Mouse (Mus musculus) forebrain, embryonic 14.5 days (tissue): ENCODE data around the gene Ilk. TPM values are rescaled to one million over a fixed set of nuclear protein-coding genes. Genes with fewer than 3 reads are reported as not detected.
"Not testable (repeated sequence)": the region's sequence is repeated elsewhere in the genome, so short reads cannot be mapped to it uniquely, and the experiment has no call there.

Experiments
- ATAC-seq: fragments of 200-750 bp; cut with Nextera tagmentation; 2 replicates; pipeline ENCODE4 v1.8.0; 2017; ENCODE audit warnings: mild to moderate bottlenecking, moderate library complexity
- DNase-seq: peaks from one replicate; pipeline ENCODE4 v3.0.0-alpha.2; 2015; ENCODE audit warnings: low spot score
- H3K27ac ChIP-seq: fragments of 300-500 bp; sonication (generic); 2 replicates; pipeline ENCODE4 v1.5.1; 2014; ENCODE audit warnings: low read depth, mild to moderate bottlenecking, control low read depth, low read length, moderate library complexity
- H3K27me3 ChIP-seq: fragments of 300-500 bp; sonication (generic); replicated peaks from 2 replicates; pipeline ENCODE4 v1.6.1; 2014; ENCODE audit warnings: low read length, control low read depth, mixed read lengths; ENCODE audit not compliant: control insufficient read depth, insufficient read depth
- H3K36me3 ChIP-seq: fragments of 300-500 bp; sonication (generic); 2 replicates; pipeline ENCODE4 v1.6.1; 2014; ENCODE audit warnings: low read length, control low read depth; ENCODE audit not compliant: control insufficient read depth, insufficient read depth
- H3K4me1 ChIP-seq: fragments of 300-500 bp; sonication (generic); 2 replicates; pipeline ENCODE4 v1.6.1; 2014; ENCODE audit warnings: antibody characterized with exemption, low read length, control low read depth; ENCODE audit not compliant: control insufficient read depth, insufficient read depth
- H3K4me2 ChIP-seq: fragments of 300-500 bp; sonication (generic); 2 replicates; pipeline ENCODE4 v1.6.1; 2014; ENCODE audit warnings: mild to moderate bottlenecking, control low read depth, low read length
- H3K4me3 ChIP-seq: fragments of 300-500 bp; sonication (generic); 2 replicates; pipeline ENCODE4 v1.5.1; 2014; ENCODE audit warnings: low read depth, low read length, control low read depth
- H3K9ac ChIP-seq: fragments of 300-500 bp; sonication (generic); 2 replicates; pipeline ENCODE4 v1.6.1; 2014; ENCODE audit warnings: mild to moderate bottlenecking, low read length, control low read depth, moderate library complexity
- H3K9me3 ChIP-seq: fragments of 300-500 bp; sonication (generic); replicated peaks from 2 replicates; pipeline ENCODE4 v1.6.1; 2016; ENCODE audit warnings: low read length, control low read depth, mixed read lengths; ENCODE audit not compliant: control insufficient read depth
- WGBS: fragments of 180-500 bp; shearing (Covaris S2); extraction: QIAGEN DNeasy Blood & Tissue Kit; methylation state at CpG from one replicate; pipeline ENCODE4 v1.1.7; 2014; 5-methylcytosine and 5-hydroxymethylcytosine counted together
- polyA plus RNA-seq: library from polyadenylated mRNA; unstranded; fragments of >200 nt; fragmentation: Nextera tagmentation; extraction: Ambion mirVana; gene quantifications from 2 replicates; pipeline ENCODE4 v1.2.1, GENCODE M21; 2014

Ilk gene
- polyA plus RNA-seq, 1 experiment from 2014 or later, result 207 TPM

DNA sequence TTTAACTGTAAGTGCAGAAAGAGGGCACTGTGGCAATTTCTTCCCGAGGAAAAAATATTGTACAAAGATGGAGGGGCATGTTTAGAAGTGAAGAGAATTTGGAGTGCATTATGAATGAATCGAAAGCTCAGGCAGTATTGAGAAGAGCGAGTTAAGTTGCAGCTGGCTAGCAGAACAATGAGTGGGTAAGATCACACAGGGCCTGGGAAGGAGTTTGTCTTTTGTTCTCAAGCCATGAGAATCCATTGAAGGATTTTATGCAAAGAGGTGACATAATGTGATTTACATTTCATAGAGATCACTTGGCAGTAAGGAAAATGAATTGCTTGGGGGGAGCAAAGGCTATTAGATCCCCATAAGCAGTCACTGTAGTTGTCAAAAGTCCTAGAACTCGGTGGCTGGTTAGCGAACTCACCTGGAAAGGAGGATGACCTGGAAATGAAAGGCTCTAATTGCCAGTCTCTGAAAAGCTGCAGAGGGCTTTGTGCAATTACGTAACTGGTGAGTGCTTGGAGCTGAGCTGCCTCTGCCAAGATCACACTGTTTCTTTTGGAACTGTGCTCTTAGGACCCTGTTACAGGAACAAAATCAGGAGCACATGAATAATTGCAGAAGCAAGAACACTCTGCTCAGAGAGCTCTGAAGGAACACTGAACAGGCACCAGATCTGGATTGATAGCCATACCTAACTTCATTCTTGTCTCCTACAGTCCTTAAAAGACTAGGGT lies 7.5 kb upstream of the Ilk start:
- 21% methylated on average over 6 of the region's 6 CpGs for WGBS
- H3K9me3 ChIP-seq, result no peaks in the 10 kb centered on the region
- ATAC-seq (peak; percentile 68), DNase-seq (peak; percentile 69)
- no peak overlapping the region for H3K9ac ChIP-seq
- H3K4me1 ChIP-seq, result no peaks in the 10 kb centered on the region
- H3K36me3 ChIP-seq, result peaks cover 39% of the 10 kb centered on the region
- no peak overlapping the region for H3K4me3 ChIP-seq
- H3K27ac ChIP-seq, result peak overlapping the region; percentile 31; the same call in 1 of the 2 replicates
- no peaks in the 10 kb centered on the region for H3K27me3 ChIP-seq
- no peak overlapping the region for H3K4me2 ChIP-seq

DNA sequence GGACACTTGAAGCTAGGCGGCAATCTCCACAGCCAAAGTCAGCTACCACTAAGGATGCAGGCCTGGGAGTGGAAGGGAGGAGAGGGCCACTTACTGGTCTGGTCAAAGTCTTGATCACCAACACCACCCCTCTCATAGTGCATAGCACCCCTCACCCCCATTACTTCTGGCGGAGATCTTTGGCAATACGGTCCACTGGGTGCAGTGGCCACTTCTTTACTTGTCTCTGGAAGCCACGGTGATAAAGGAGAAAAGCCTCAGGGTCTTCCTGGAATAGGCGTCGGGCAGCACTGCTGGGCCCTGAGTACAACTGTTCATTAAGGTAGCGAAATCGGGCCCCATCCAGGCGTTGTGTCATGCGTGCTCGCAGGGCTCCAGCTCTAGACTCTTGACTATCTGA lies 2.6 kb upstream of the Ilk start:
- H3K4me3 ChIP-seq, result no peak overlapping the region
- ATAC-seq (no peak), DNase-seq (no peak)
- 95% methylated on average over 11 of the region's 11 CpGs for WGBS
- H3K9ac ChIP-seq, result no peak overlapping the region
- H3K4me2 ChIP-seq, result no peak overlapping the region
- no peaks in the 10 kb centered on the region for H3K27me3 ChIP-seq
- H3K9me3 ChIP-seq, result no peaks in the 10 kb centered on the region
- H3K36me3 ChIP-seq, result peaks cover 46% of the 10 kb centered on the region
- peaks cover 3% of the 10 kb centered on the region; the same call in 1 of the 2 replicates for H3K4me1 ChIP-seq
- no peak overlapping the region for H3K27ac ChIP-seq

DNA sequence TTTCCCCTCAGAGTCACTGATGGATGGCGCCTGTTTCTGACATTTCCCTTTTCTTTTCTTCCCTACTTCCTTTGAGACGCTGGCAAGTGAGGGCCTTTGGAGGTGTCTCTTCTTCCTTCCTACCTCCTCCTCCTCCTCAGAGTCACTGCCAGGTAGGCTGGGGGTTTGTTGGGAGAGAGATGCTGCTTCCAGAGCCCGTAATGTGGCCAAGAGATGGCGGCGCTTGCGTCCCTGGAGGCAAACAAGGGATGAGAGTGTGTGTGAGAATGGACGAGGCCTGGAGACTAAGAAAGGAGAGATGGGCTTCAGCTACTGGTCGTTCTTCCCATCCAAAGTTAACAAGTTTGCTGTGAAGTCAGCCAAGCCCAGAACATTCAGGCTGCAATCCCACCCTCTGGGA lies 1.6 kb upstream of the Ilk start:
- H3K9ac ChIP-seq, result no peak overlapping the region
- no peak for DNase-seq

GRCm38 (mm10) chr7:105735464-105735863 lies 928 bp upstream of the Ilk start:
- 65% methylated on average over 4 of the region's 4 CpGs for WGBS
- peaks cover 42% of the 10 kb centered on the region for H3K36me3 ChIP-seq
- H3K4me1 ChIP-seq, ATAC-seq, H3K27me3 ChIP-seq, DNase-seq, H3K9me3 ChIP-seq, H3K27ac ChIP-seq: not testable (repeated sequence)
- peak overlapping the region; percentile 87 for H3K4me3 ChIP-seq
- H3K4me2 ChIP-seq, result peak overlapping the region; percentile 76
- peak overlapping the region; percentile 90 for H3K9ac ChIP-seq

More for the DNA sequence above, 1.6 kb upstream of the Ilk start:
- H3K4me3 ChIP-seq, result no peak overlapping the region
- H3K27ac ChIP-seq, result no peak overlapping the region
- no peak for ATAC-seq
- H3K9me3 ChIP-seq, result no peaks in the 10 kb centered on the region
- H3K4me1 ChIP-seq, result peaks cover 3% of the 10 kb centered on the region; the same call in 1 of the 2 replicates
- H3K4me2 ChIP-seq, result no peak overlapping the region
- H3K36me3 ChIP-seq, result peaks cover 43% of the 10 kb centered on the region
- H3K27me3 ChIP-seq, result no peaks in the 10 kb centered on the region
- WGBS, result 88% methylated on average over 8 of the region's 8 CpGs

- DNase-seq (no peak), ATAC-seq (no peak; the same call in 1 of the 2 replicates)
- Histone ChIP-seq H3K9me3 (no peaks in the 10 kb centered on the region), H3K4me1 (peaks cover 3% of the 10 kb centered on the region; the same call in 1 of the 2 replicates), H3K4me2 (peak within 1 kb of the TSS; percentile 76), H3K4me3 (peak within 1 kb of the TSS; percentile 87), H3K27ac (peak within 1 kb of the TSS; percentile 66; the same call in 1 of the 2 replicates), H3K36me3 (peaks cover 46% of the 10 kb centered on the region), H3K27me3 (no peaks in the 10 kb centered on the region), H3K9ac (peak within 1 kb of the TSS; percentile 90)
- WGBS, result under 1% methylated on average over 30 of the region's 30 CpGs
Observed at GRCm38 (mm10) chr7:105736911-105737521, 624 bp downstream of the Ilk start, which contains the start of gene Rrp8. Gene Rrp8 (minus strand): TSS chr7:105737385.

- 46% methylated on average over 3 of the region's 3 CpGs for WGBS
Observed at GRCm38 (mm10) chr7:105737648-105738047, 1.3 kb downstream of the Ilk start.

GRCm38 (mm10) chr7:105738286-105738685 lies 1.9 kb downstream of the Ilk start:
- no peak overlapping the region for H3K9ac ChIP-seq
- no peaks in the 10 kb centered on the region for H3K27me3 ChIP-seq
- DNase-seq (no peak), ATAC-seq (no peak)
- peaks cover 3% of the 10 kb centered on the region; the same call in 1 of the 2 replicates for H3K4me1 ChIP-seq
- H3K4me2 ChIP-seq, result peak overlapping the region; percentile 76
- 81% methylated on average over 2 of the region's 2 CpGs for WGBS
- H3K27ac ChIP-seq, result no peak overlapping the region
- peaks cover 45% of the 10 kb centered on the region for H3K36me3 ChIP-seq
- H3K4me3 ChIP-seq, result no peak overlapping the region
- no peaks in the 10 kb centered on the region for H3K9me3 ChIP-seq

More at GRCm38 (mm10) chr7:105737648-105738047, 1.3 kb downstream of the Ilk start:
- DNase-seq (no peak), ATAC-seq (no peak)
- H3K27me3 ChIP-seq, result no peaks in the 10 kb centered on the region
- peak overlapping the region; percentile 87 for H3K4me3 ChIP-seq
- peak overlapping the region; percentile 76 for H3K4me2 ChIP-seq
- no peak overlapping the region for H3K27ac ChIP-seq
- H3K9ac ChIP-seq, result peak overlapping the region; percentile 90
- peaks cover 3% of the 10 kb centered on the region; the same call in 1 of the 2 replicates for H3K4me1 ChIP-seq
- peaks cover 46% of the 10 kb centered on the region for H3K36me3 ChIP-seq
- no peaks in the 10 kb centered on the region for H3K9me3 ChIP-seq

DNA sequence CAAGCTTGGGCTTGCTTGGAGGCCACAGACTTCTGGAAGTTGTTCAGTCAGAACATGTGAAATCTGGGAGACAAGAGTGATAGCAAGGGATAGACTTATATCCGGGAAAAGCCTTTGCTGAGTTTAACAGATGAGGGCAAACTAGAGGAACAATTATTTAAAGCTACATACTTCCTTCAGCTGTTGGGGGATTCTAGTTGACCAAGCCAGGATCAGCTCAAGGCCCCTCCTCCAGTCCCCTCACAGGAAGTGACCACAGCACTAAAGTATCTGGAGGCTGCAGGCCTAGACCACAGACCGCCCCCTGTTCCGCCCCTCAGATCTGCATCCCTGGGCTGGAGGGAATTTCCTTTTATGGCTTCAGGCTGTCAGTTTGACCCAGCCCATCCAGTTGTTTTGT lies 2.6 kb downstream of the Ilk start:
- H3K9ac ChIP-seq, result no peak overlapping the region; the same call in 1 of the 2 replicates
- peak; percentile 33 for DNase-seq
- ATAC-seq, result no peak
- no peaks in the 10 kb centered on the region for H3K9me3 ChIP-seq
- no peak overlapping the region for H3K27ac ChIP-seq
- 32% methylated on average over 3 of the region's 3 CpGs for WGBS
- H3K4me2 ChIP-seq, result no peak overlapping the region
- H3K4me1 ChIP-seq, result peaks cover 3% of the 10 kb centered on the region; the same call in 1 of the 2 replicates
- H3K36me3 ChIP-seq, result peaks cover 38% of the 10 kb centered on the region
- no peaks in the 10 kb centered on the region for H3K27me3 ChIP-seq
- H3K4me3 ChIP-seq, result no peak overlapping the region
